In genomic region chr5:3802433-3803291, GRCm38 (mm10) we compare ENCODE assay signal across 8 mouse cellular contexts. TPM values are rescaled to one million over a fixed set of nuclear protein-coding genes. Genes with fewer than 3 reads are reported as not detected.
DNase-seq lines count a peak whose midpoint lies in the region; ATAC-seq lines count a peak whose summit lies in the region.

Gene Ankib1 (minus strand): TSS chr5:3802925.
Gene Krit1 (plus strand): TSS chr5:3803184.

- DNase-seq in MEL-GATA-1-ER (ENCODE audit: extremely low read depth, low read depth): peak; percentile 66
- DNase-seq in cerebellum, adult 8-10 months: peak; percentile 87
- DNase-seq in hindbrain, embryonic 10.5 days (ENCODE audit: low spot score): peak; percentile 91
- peak; percentile 91 to 94 for DNase-seq in layer of hippocampus, postnatal 10 days (ENCODE audit: low spot score in 2 of 2)
- peak; percentile 91 for DNase-seq in lung, postnatal 10 days
- DNase-seq in ovary, postnatal 36 days (ENCODE audit: low spot score): peak; percentile 88
- DNase-seq in thymus, postnatal 25 days: peak; percentile 89

- H3K27ac ChIP-seq in hindbrain, embryonic 10.5 days: peak within 1 kb of the TSS; percentile 94

- no peaks in the 10 kb centered on the region for H3K9me3 ChIP-seq in hindbrain, embryonic 10.5 days

- under 1% methylated on average over 109 of the region's 109 CpGs for WGBS in hindbrain, embryonic 10.5 days

- H3K4me3 ChIP-seq in hindbrain, embryonic 10.5 days: peak within 1 kb of the TSS; percentile 87

- H3K36me3 ChIP-seq in hindbrain, embryonic 10.5 days: no peaks in the 10 kb centered on the region

- H3K27me3 ChIP-seq in hindbrain, embryonic 10.5 days (ENCODE audit: insufficient read depth, poor library complexity, severe bottlenecking): no peaks in the 10 kb centered on the region

- ATAC-seq in frontal cortex, adult (ENCODE audit: low TSS enrichment): peak; percentile 93

- H3K4me1 ChIP-seq in hindbrain, embryonic 10.5 days (replicated peaks): peaks cover 28% of the 10 kb centered on the region

RNA-seq across cellular contexts. Expression of gene Ankib1, which starts in this region (rescaled TPM):
- polyA plus RNA-seq in hindbrain, embryonic 10.5 days (2016; fragmentation: Nextera tagmentation; extraction: Ambion mirVana): 9.3 and 13.1 TPM in 2 replicates
- 10 to 100 TPM; 68.7 to 72.9 TPM for total RNA-seq in layer of hippocampus, postnatal 10 days (2021)

RNA-seq across cellular contexts. Expression of gene Krit1, which starts in this region (rescaled TPM):
- 58.4 and 62.4 TPM in 2 replicates for polyA plus RNA-seq in hindbrain, embryonic 10.5 days (2016; fragmentation: Nextera tagmentation; extraction: Ambion mirVana)
- total RNA-seq in layer of hippocampus, postnatal 10 days (2021): 10 to 100 TPM; 44.2 to 47.1 TPM

Comparison
In these comparisons a context has a peak if more than half of its experiments do, and no peak if none do; other contexts are left out.
1. Peak in every context shown above with its lines: DNase-seq, ATAC-seq, H3K4me3 ChIP-seq and H3K27ac ChIP-seq.